Mouse (Mus musculus) gastrocnemius, postnatal 25 days (tissue): Measurements from ENCODE around the gene Ostf1. TPM values are rescaled to one million over a fixed set of nuclear protein-coding genes. Genes with fewer than 3 reads are reported as not detected.

Source experiments
- DNase-seq: peaks from one replicate; pipeline ENCODE4 v3.0.0; 2022
- total RNA-seq, 2 experiments: library from RNA; stranded (reverse); gene quantifications; 1 replicate in 1 of 2; 2 replicates in 1 of 2; pipeline ENCODE4 v1.2.3; 2021

Ostf1 gene
- total RNA-seq, 2 experiments from 2014 or later = 19.1 to 26.4 TPM

GRCm38 (mm10) chr19:18644084-18644483, 12.5 kb upstream of the Ostf1 start:
- no peak for DNase-seq

- DNase-seq = no peak
Measured at GRCm38 (mm10) chr19:18643411-18643810, 11.8 kb upstream of the Ostf1 start.

GRCm38 (mm10) chr19:18641001-18641400, 9.4 kb upstream of the Ostf1 start:
- no peak for DNase-seq

- no peak for DNase-seq
Measured at GRCm38 (mm10) chr19:18639552-18639951, 7.9 kb upstream of the Ostf1 start.

- no peak for DNase-seq
Measured at GRCm38 (mm10) chr19:18638949-18639348, 7.3 kb upstream of the Ostf1 start.

GRCm38 (mm10) chr19:18637954-18638353, 6.3 kb upstream of the Ostf1 start:
- no peak for DNase-seq

GRCm38 (mm10) chr19:18632231-18633185, 885 bp upstream of the Ostf1 start:
- DNase-seq = no peak

GRCm38 (mm10) chr19:18631161-18631643, 421 bp downstream of the Ostf1 start:
- DNase-seq = peak; percentile 77

GRCm38 (mm10) chr19:18630221-18631119, 1.2 kb downstream of the Ostf1 start:
- no peak for DNase-seq

GRCm38 (mm10) chr19:18629589-18629988, 2.0 kb downstream of the Ostf1 start:
- DNase-seq = no peak

- DNase-seq = no peak
Measured at GRCm38 (mm10) chr19:18623894-18624293, 7.7 kb downstream of the Ostf1 start.

GRCm38 (mm10) chr19:18619691-18620090, 11.9 kb downstream of the Ostf1 start:
- DNase-seq = no peak

- DNase-seq = no peak
Measured at GRCm38 (mm10) chr19:18619060-18619459, 12.6 kb downstream of the Ostf1 start.

- DNase-seq = no peak
Measured at GRCm38 (mm10) chr19:18617504-18617903, 14.1 kb downstream of the Ostf1 start.

- DNase-seq = no peak
Measured at GRCm38 (mm10) chr19:18615680-18616240, 15.9 kb downstream of the Ostf1 start.

GRCm38 (mm10) chr19:18614337-18614736, 17.3 kb downstream of the Ostf1 start:
- DNase-seq = no peak

- no peak for DNase-seq
Measured at GRCm38 (mm10) chr19:18608975-18609374, 22.6 kb downstream of the Ostf1 start.

- DNase-seq = no peak
Measured at GRCm38 (mm10) chr19:18607907-18608306, 23.7 kb downstream of the Ostf1 start.

GRCm38 (mm10) chr19:18603011-18603410, 28.6 kb downstream of the Ostf1 start:
- no peak for DNase-seq

- DNase-seq = no peak
Measured at GRCm38 (mm10) chr19:18600611-18601010, 31.0 kb downstream of the Ostf1 start.

GRCm38 (mm10) chr19:18599650-18600049, 32.0 kb downstream of the Ostf1 start:
- DNase-seq = no peak

- DNase-seq = no peak
Measured at GRCm38 (mm10) chr19:18599051-18599450, 32.6 kb downstream of the Ostf1 start.
